Mouse (Mus musculus) lung, embryonic 15.5 days (tissue): ENCODE data around the gene Aqp7. TPM values are rescaled to one million over a fixed set of nuclear protein-coding genes. Genes with fewer than 3 reads are reported as not detected.
"Not testable (repeated sequence)": the region's sequence is repeated elsewhere in the genome, so short reads cannot be mapped to it uniquely, and the experiment has no call there.

Source experiments
- ATAC-seq: fragments of 200-750 bp; cut with Nextera tagmentation; 2 replicates; pipeline ENCODE4 v1.8.0; 2017; ENCODE audit warnings: moderate number of reproducible peaks, borderline replicate concordance; ENCODE audit not compliant: low FRiP score, low TSS enrichment; ENCODE audit errors: extremely low read depth
- H3K27ac ChIP-seq: fragments of 300-500 bp; sonication (generic); 2 replicates; pipeline ENCODE4 v1.5.1; 2015; ENCODE audit warnings: moderate library complexity, mild to moderate bottlenecking, inconsistent platforms
- H3K27me3 ChIP-seq: fragments of 300-500 bp; sonication (generic); 2 replicates; pipeline ENCODE4 v1.6.1; 2015; ENCODE audit warnings: inconsistent platforms
- H3K36me3 ChIP-seq: fragments of 300-500 bp; sonication (generic); 2 replicates; pipeline ENCODE4 v1.6.1; 2015; ENCODE audit warnings: inconsistent platforms
- H3K4me1 ChIP-seq: fragments of 300-500 bp; sonication (generic); 2 replicates; pipeline ENCODE4 v1.6.1; 2015; ENCODE audit warnings: inconsistent platforms
- H3K4me2 ChIP-seq: fragments of 300-500 bp; sonication (generic); 2 replicates; pipeline ENCODE4 v1.6.1; 2015; ENCODE audit warnings: inconsistent platforms, mild to moderate bottlenecking, moderate library complexity
- H3K4me3 ChIP-seq: fragments of 300-500 bp; sonication (generic); 2 replicates; pipeline ENCODE4 v1.5.1; 2015; ENCODE audit warnings: mild to moderate bottlenecking, inconsistent platforms
- H3K9ac ChIP-seq: fragments of 300-500 bp; sonication (generic); 2 replicates; pipeline ENCODE4 v1.6.1; 2015; ENCODE audit warnings: inconsistent platforms
- H3K9me3 ChIP-seq: fragments of 300-500 bp; sonication (generic); 2 replicates; pipeline ENCODE4 v1.6.1; 2016; ENCODE audit warnings: inconsistent platforms
- WGBS: fragments of 180-500 bp; shearing (Covaris S2); methylation state at CpG from one replicate; pipeline ENCODE4 v1.1.7; 2015; 5-methylcytosine and 5-hydroxymethylcytosine counted together
- polyA plus RNA-seq: library from polyadenylated mRNA; unstranded; fragments of >200 nt; fragmentation: Nextera tagmentation; extraction: Ambion mirVana; gene quantifications from 2 replicates; pipeline ENCODE4 v1.2.1, GENCODE M21; 2015

Aqp7 gene
- polyA plus RNA-seq, 1 experiment from 2014 or later = not detected

GRCm38 (mm10) chr4:41082803-41083202 lies 34.9 kb upstream of the Aqp7 start:
- not testable (repeated sequence) for H3K27me3 ChIP-seq, H3K27ac ChIP-seq, H3K9ac ChIP-seq, H3K4me3 ChIP-seq, ATAC-seq, H3K36me3 ChIP-seq, H3K4me1 ChIP-seq, H3K9me3 ChIP-seq, H3K4me2 ChIP-seq
- 37% methylated on average over 4 of the region's 4 CpGs for WGBS

DNA sequence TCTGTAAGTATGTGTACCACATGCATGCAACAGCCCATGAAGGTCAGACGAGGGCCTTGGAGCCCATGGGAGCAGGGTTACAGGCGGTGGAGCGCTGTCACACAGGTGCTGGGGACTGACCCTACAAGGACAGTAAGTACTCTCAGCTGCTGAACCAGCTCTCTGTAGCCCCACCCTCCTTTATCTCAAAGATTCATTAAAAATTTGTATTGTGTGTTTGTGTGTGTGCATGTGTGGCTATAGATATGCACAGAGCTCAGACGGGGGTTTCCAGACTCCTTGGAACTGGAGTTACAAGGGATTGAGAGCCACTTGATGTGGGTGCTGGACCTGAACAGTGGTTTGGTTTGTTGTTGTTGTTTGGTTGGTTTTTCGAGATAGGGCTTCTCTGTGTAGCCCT lies 33.8 kb upstream of the Aqp7 start:
- ATAC-seq = no peak
- Histone ChIP-seq H3K9me3 (no peaks in the 10 kb centered on the region), H3K4me3 (no peak overlapping the region), H3K4me1 (no peaks in the 10 kb centered on the region), H3K9ac (no peak overlapping the region), H3K27ac (no peak overlapping the region), H3K36me3 (no peaks in the 10 kb centered on the region), H3K27me3 (no peaks in the 10 kb centered on the region), H3K4me2 (no peak overlapping the region)
- WGBS = 75% methylated on average over 5 of the region's 5 CpGs

GRCm38 (mm10) chr4:41078726-41079125 lies 30.8 kb upstream of the Aqp7 start:
- Histone ChIP-seq H3K27ac (no peak overlapping the region), H3K4me3 (no peak overlapping the region), H3K27me3 (no peaks in the 10 kb centered on the region), H3K36me3 (no peaks in the 10 kb centered on the region), H3K4me2 (no peak overlapping the region), H3K9me3 (no peaks in the 10 kb centered on the region), H3K9ac (no peak overlapping the region), H3K4me1 (no peaks in the 10 kb centered on the region)
- ATAC-seq = no peak
- WGBS = 52% methylated on average over 6 of the region's 6 CpGs

DNA sequence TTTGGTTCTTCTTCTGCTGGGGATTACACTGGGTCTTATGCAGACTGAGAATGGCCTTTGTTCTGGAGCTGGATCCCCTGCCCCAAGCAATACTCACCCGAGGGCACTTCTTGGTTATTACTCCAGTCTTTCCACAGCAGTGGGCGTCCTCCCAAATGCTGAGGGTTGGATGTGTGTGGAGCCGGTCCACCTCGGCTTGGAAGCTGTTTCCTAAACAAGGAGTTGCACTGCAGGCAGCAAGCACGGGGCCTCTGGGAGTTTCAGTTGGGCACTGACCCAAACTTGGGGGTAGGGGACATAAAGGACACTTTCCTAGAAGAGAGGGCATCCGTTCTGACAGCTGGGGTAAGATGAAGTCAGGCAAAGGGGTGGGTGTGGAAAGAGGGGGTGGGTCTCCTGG lies 26.5 kb upstream of the Aqp7 start:
- WGBS = 60% methylated on average over 6 of the region's 6 CpGs
- Histone ChIP-seq H3K9me3 (no peaks in the 10 kb centered on the region), H3K4me1 (no peaks in the 10 kb centered on the region), H3K4me3 (no peak overlapping the region), H3K4me2 (no peak overlapping the region), H3K27ac (no peak overlapping the region), H3K36me3 (no peaks in the 10 kb centered on the region), H3K9ac (no peak overlapping the region), H3K27me3 (no peaks in the 10 kb centered on the region)
- ATAC-seq = no peak

DNA sequence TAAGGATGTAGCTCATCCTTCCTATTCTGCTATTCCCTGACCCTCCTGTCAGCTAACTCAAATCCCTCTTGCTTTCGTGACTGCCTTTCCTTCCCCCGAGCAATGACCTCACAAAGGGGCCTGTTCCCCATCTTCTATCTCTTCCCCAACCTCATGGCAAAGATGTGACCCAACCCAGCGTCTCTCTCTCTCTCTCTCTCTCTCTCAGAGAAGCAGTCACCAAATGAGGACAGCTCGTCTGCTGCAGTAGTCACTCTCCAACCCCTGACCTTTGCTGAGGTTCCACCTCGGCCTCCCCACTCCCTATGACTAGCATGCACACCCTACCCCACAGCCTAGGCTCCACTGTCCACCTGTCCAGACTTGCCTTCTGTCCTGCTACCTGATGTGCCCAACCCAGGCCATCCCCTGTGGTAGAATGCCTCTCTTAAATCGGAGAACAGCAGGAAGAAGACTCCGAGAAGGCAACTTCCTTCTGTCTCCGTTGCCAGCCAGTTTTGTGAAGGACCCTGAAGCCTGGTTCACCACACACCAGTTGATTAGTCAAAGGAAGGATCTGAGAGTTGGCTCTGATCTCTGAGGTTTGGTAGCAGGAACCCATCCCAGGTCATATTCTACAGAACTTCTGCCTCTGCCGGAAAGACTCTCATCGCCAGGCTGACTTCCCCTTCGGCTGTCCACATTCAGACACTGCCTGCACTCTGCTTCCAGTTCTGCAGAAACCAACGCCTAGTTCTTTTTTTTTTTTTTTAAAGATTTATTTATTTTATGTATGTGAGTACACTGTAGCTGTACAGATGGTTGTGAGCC lies 25.3 kb upstream of the Aqp7 start:
- Histone ChIP-seq H3K4me1 (no peaks in the 10 kb centered on the region), H3K4me3 (no peak overlapping the region), H3K4me2 (no peak overlapping the region), H3K27ac (no peak overlapping the region), H3K9ac (no peak overlapping the region), H3K9me3 (no peaks in the 10 kb centered on the region), H3K36me3 (no peaks in the 10 kb centered on the region), H3K27me3 (no peaks in the 10 kb centered on the region)
- ATAC-seq = no peak
- WGBS = 72% methylated on average over 12 of the region's 12 CpGs

DNA sequence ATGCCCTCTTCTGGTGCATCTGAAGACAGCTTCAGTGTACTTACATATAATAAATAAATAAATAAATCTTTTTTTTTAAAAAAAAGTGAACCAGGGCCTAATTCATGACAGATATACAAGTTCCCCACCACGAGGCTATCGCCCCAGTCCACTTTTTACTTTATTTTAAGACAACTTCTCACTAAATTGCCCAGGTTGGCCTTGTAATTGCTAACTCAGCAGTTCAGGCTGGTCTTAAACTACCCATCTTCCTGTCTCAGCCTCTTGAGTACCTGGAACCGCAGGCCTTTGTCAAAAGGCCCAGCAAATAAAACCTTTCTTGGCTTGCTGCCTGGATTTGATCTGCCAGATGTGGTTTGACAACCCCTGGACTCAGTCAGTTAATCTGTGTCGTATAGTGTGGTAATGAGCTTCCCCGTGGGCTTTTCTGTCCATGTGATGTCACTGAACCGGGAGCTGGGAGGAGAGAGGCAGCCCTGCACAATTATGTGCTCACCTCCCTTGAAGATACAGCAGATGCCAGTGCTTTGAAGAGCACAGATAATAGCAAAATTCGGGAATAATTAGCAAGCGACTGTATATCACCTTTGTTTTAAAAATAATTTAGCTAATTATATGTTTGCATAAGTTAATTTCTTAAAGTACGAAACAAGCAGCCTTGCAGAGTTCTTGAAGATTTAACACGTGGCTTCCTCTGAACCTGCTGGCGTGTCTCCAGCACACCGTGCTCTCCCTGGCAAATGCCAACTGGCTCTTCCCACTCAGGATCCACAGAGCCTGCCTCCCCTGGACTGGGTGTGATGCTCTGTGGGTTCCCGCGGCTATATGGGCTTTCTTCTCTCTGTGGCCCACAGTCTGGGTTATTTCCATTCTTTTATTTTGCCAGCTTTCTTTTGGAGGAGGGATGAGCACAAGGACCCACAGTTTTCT lies 23.8 kb upstream of the Aqp7 start:
- H3K27ac ChIP-seq = no peak overlapping the region
- H3K4me3 ChIP-seq = no peak overlapping the region
- H3K4me2 ChIP-seq = no peak overlapping the region
- H3K9ac ChIP-seq = no peak overlapping the region
- no peak for ATAC-seq
- H3K4me1 ChIP-seq = no peaks in the 10 kb centered on the region
- H3K36me3 ChIP-seq = no peaks in the 10 kb centered on the region
- WGBS = 68% methylated on average over 14 of the region's 14 CpGs
- H3K9me3 ChIP-seq = no peaks in the 10 kb centered on the region
- no peaks in the 10 kb centered on the region for H3K27me3 ChIP-seq

GRCm38 (mm10) chr4:41065196-41065595 lies 17.3 kb upstream of the Aqp7 start:
- H3K4me2 ChIP-seq = no peak overlapping the region
- no peak overlapping the region for H3K4me3 ChIP-seq
- H3K36me3 ChIP-seq = no peaks in the 10 kb centered on the region
- no peaks in the 10 kb centered on the region; the same call in 1 of the 2 replicates for H3K27me3 ChIP-seq
- no peaks in the 10 kb centered on the region for H3K9me3 ChIP-seq
- 0 out of 2 replicates have a peak, but pooled peaks cover 6% of the 10 kb centered on the region for H3K4me1 ChIP-seq
- H3K27ac ChIP-seq = no peak overlapping the region
- 0 out of 2 replicates have a peak, but pooled peaks have one; percentile 19 for ATAC-seq
- no peak overlapping the region for H3K9ac ChIP-seq
- 67% methylated on average over 4 of the region's 4 CpGs for WGBS

- Histone ChIP-seq H3K4me3 (0 out of 2 replicates have a peak overlapping the region, but pooled peaks have one; percentile 2), H3K9ac (no peak overlapping the region), H3K9me3 (no peaks in the 10 kb centered on the region), H3K4me1 (0 out of 2 replicates have a peak, but pooled peaks cover 6% of the 10 kb centered on the region), H3K36me3 (no peaks in the 10 kb centered on the region), H3K27me3 (no peaks in the 10 kb centered on the region; the same call in 1 of the 2 replicates), H3K27ac (no peak overlapping the region), H3K4me2 (peak overlapping the region; percentile 38)
- WGBS = 13% methylated on average over 16 of the region's 16 CpGs
- no peak for ATAC-seq
These were observed 16.1 kb upstream of the Aqp7 start for GRCm38 (mm10) chr4:41063894-41064673.

GRCm38 (mm10) chr4:41063351-41063750 lies 15.4 kb upstream of the Aqp7 start:
- H3K9ac ChIP-seq = no peak overlapping the region
- no peaks in the 10 kb centered on the region for H3K9me3 ChIP-seq
- no peak overlapping the region for H3K27ac ChIP-seq
- H3K4me2 ChIP-seq = no peak overlapping the region
- no peaks in the 10 kb centered on the region; the same call in 1 of the 2 replicates for H3K27me3 ChIP-seq
- WGBS = 49% methylated on average over 3 of the region's 3 CpGs
- ATAC-seq = no peak
- H3K4me1 ChIP-seq = 0 out of 2 replicates have a peak, but pooled peaks cover 6% of the 10 kb centered on the region
- H3K4me3 ChIP-seq = no peak overlapping the region
- H3K36me3 ChIP-seq = no peaks in the 10 kb centered on the region

DNA sequence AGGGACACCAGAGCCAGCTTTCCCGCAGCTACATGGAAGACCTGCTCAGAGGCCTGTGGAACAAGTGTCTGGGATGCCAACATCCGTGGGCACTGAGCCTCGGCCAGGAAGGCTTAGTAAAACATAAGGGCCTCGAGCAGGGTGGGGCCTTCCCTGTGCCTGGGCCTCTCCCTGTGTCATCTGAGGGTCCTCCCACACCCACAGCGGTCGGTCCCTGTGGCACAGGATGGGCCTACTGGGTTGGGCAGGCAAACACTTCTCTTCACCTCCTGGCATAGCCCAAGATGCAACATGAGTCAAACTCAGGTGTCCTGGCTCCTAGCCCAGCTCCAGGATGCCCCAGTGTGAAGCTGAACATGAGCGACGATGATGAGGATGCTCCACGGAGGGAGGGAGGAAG lies 9.4 kb upstream of the Aqp7 start:
- Histone ChIP-seq H3K27me3 (no peaks in the 10 kb centered on the region; the same call in 1 of the 2 replicates), H3K9ac (no peak overlapping the region), H3K9me3 (no peaks in the 10 kb centered on the region), H3K4me3 (no peak overlapping the region), H3K4me1 (peaks cover 9% of the 10 kb centered on the region), H3K27ac (no peak overlapping the region), H3K36me3 (no peaks in the 10 kb centered on the region), H3K4me2 (no peak overlapping the region)
- ATAC-seq = no peak
- WGBS = 52% methylated on average over 6 of the region's 9 CpGs

GRCm38 (mm10) chr4:41056742-41057332 lies 8.9 kb upstream of the Aqp7 start:
- H3K36me3 ChIP-seq = no peaks in the 10 kb centered on the region
- H3K4me3 ChIP-seq = no peak overlapping the region
- H3K4me1 ChIP-seq = peaks cover 9% of the 10 kb centered on the region
- no peak overlapping the region for H3K9ac ChIP-seq
- H3K4me2 ChIP-seq = no peak overlapping the region
- H3K9me3 ChIP-seq = no peaks in the 10 kb centered on the region
- no peak overlapping the region for H3K27ac ChIP-seq
- 56% methylated on average over 7 of the region's 7 CpGs for WGBS
- H3K27me3 ChIP-seq = no peaks in the 10 kb centered on the region; the same call in 1 of the 2 replicates
- no peak for ATAC-seq
